Comparison of ENCODE assay signal across 8 mouse cellular contexts in genomic region chr15:81693366-81693966, GRCm38 (mm10). TPM values are rescaled to one million over a fixed set of nuclear protein-coding genes. Genes with fewer than 3 reads are reported as not detected.
DNase-seq lines count a peak whose midpoint lies in the region; ATAC-seq and TF ChIP-seq lines count a peak whose summit lies in the region.

No protein-coding gene starts in this region.

- ATAC-seq in heart, postnatal 0 days (ENCODE audit: insufficient read depth, low read depth), result no peak
- ATAC-seq in midbrain, embryonic 12.5 days (ENCODE audit: low FRiP score, low read depth), result no peak; the same call in 1 of the 2 replicates

- no peak overlapping the region for H3K27ac ChIP-seq in heart, postnatal 0 days (ENCODE audit: low read depth)
- no peak overlapping the region; the same call in 1 of the 2 replicates for H3K27ac ChIP-seq in bone marrow, adult 2 months (ENCODE audit: control insufficient read depth, insufficient read depth, low read depth, low read length, poor library complexity)
- H3K27ac ChIP-seq in hindbrain, embryonic 10.5 days, result peak overlapping the region; percentile 88
- H3K27ac ChIP-seq in midbrain, embryonic 12.5 days (replicated peaks), result no peak overlapping the region

- intact Hi-C loops in left cerebral cortex, postnatal 10 days (cut with DNase I), result no loop called here

- no peak for TF ChIP-seq EP300 in heart, postnatal 0 days (IDR thresholded peaks at IDR 0.05; ENCODE audit: low read depth)

- H3K4me2 ChIP-seq in heart, postnatal 0 days (ENCODE audit: low read depth, low read length), result peak overlapping the region; percentile 75
- peak overlapping the region; percentile 95 for H3K4me2 ChIP-seq in midbrain, embryonic 12.5 days (replicated peaks)

- no peak for TF ChIP-seq POLR2A in bone marrow, adult 2 months (IDR thresholded peaks at IDR 0.05; ENCODE audit: borderline replicate concordance, control insufficient read depth, low read depth, low read length)

- H3K4me3 ChIP-seq in heart, postnatal 0 days (ENCODE audit: low read depth, low read length), result peak overlapping the region; percentile 50
- H3K4me3 ChIP-seq in bone marrow, adult 2 months (replicated peaks; ENCODE audit: control insufficient read depth, low read depth, low read length), result peak overlapping the region; percentile 5
- H3K4me3 ChIP-seq in hindbrain, embryonic 10.5 days, result peak overlapping the region; percentile 72
- H3K4me3 ChIP-seq in midbrain, embryonic 12.5 days, result peak overlapping the region; percentile 56

- peaks cover 2% of the 10 kb centered on the region; the same call in 1 of the 2 replicates for H3K36me3 ChIP-seq in heart, postnatal 0 days (replicated peaks; ENCODE audit: control insufficient read depth, insufficient read depth, low read length)
- peaks cover 12% of the 10 kb centered on the region for H3K36me3 ChIP-seq in hindbrain, embryonic 10.5 days
- peaks cover 1% of the 10 kb centered on the region; the same call in 1 of the 2 replicates for H3K36me3 ChIP-seq in midbrain, embryonic 12.5 days

- 5% methylated on average over 41 of the region's 41 CpGs for WGBS in heart, postnatal 0 days
- WGBS in bone marrow, adult 2 months, result 5% methylated on average over 41 of the region's 41 CpGs
- WGBS in hindbrain, embryonic 10.5 days, result 5% methylated on average over 41 of the region's 41 CpGs
- WGBS in midbrain, embryonic 12.5 days, result 3% methylated on average over 41 of the region's 41 CpGs

- H3K4me1 ChIP-seq in heart, postnatal 0 days (ENCODE audit: control insufficient read depth, insufficient read depth), result peaks cover 14% of the 10 kb centered on the region; the same call in 1 of the 2 replicates
- H3K4me1 ChIP-seq in bone marrow, adult 2 months (ENCODE audit: control insufficient read depth, insufficient read depth, low read length), result no peaks in the 10 kb centered on the region; the same call in none of the 2 replicates
- peaks cover 30% of the 10 kb centered on the region for H3K4me1 ChIP-seq in hindbrain, embryonic 10.5 days (replicated peaks)
- peaks cover 18% of the 10 kb centered on the region; the same call in 1 of the 2 replicates for H3K4me1 ChIP-seq in midbrain, embryonic 12.5 days

- DNase-seq in heart, postnatal 0 days (ENCODE audit: low spot score), result no peak
- no peak for DNase-seq in heart, adult 18-20 months
- DNase-seq in hindbrain, embryonic 10.5 days (ENCODE audit: low spot score), result no peak
- DNase-seq in left cerebral cortex, postnatal 10 days (ENCODE audit: extremely low spot score in 1 of 2, low spot score in 2 of 2), result no peak
- no peak for DNase-seq in layer of hippocampus, postnatal 14 days (ENCODE audit: low spot score in 2 of 2)
- DNase-seq in kidney, adult 11 months, result no peak

- H3K9ac ChIP-seq in heart, postnatal 0 days (replicated peaks; ENCODE audit: low read depth, low read length), result peak overlapping the region; percentile 56
- peak overlapping the region; percentile 72 for H3K9ac ChIP-seq in midbrain, embryonic 12.5 days (replicated peaks)

- no peak for TF ChIP-seq CTCF in heart, postnatal 0 days (IDR thresholded peaks at IDR 0.05; ENCODE audit: low read depth)
- TF ChIP-seq CTCF in bone marrow, adult 2 months (IDR thresholded peaks at IDR 0.05; ENCODE audit: control insufficient read depth, insufficient read depth, low read length), result no peak

- H3K27me3 ChIP-seq in heart, postnatal 0 days (ENCODE audit: control insufficient read depth, insufficient read depth, low read length), result peaks cover 49% of the 10 kb centered on the region
- H3K27me3 ChIP-seq in hindbrain, embryonic 10.5 days (ENCODE audit: insufficient read depth, poor library complexity, severe bottlenecking), result peaks cover 63% of the 10 kb centered on the region
- peaks cover 51% of the 10 kb centered on the region for H3K27me3 ChIP-seq in midbrain, embryonic 12.5 days

- H3K9me3 ChIP-seq in heart, postnatal 0 days (replicated peaks; ENCODE audit: control insufficient read depth, low read length), result no peaks in the 10 kb centered on the region
- H3K9me3 ChIP-seq in hindbrain, embryonic 10.5 days, result 0 out of 2 replicates have a peak, but pooled peaks cover 3% of the 10 kb centered on the region
- H3K9me3 ChIP-seq in midbrain, embryonic 12.5 days, result no peaks in the 10 kb centered on the region

RNA-seq across cellular contexts. Expression of gene Chadl, which starts 3.6 kb away (rescaled TPM):
- 2.3 TPM in 1 of 2 replicates, not detected in the other for total RNA-seq in heart, postnatal 0 days (2014; rRNA removed; ENCODE audit: low replicate concordance)
- polyA plus RNA-seq in heart, postnatal 0 days (2015; fragmentation: Nextera tagmentation; extraction: Ambion mirVana), result 0.74 and 1.2 TPM in 2 replicates
- total RNA-seq in heart, adult 18-20 months (2021), result 1 to 10 TPM in 1 of 2 experiments, under 1 TPM in 1; 0.92 to 2.2 TPM
- polyA plus RNA-seq in bone marrow, adult 2 months (2011; ENCODE audit: insufficient read depth, insufficient read length, low replicate concordance, missing spikeins), result not detected in 2 replicates
- polyA plus RNA-seq in hindbrain, embryonic 10.5 days (2016; fragmentation: Nextera tagmentation; extraction: Ambion mirVana), result 1.7 and 2.5 TPM in 2 replicates
- 3.4 and 5.6 TPM in 2 replicates for polyA plus RNA-seq in midbrain, embryonic 12.5 days (2016; fragmentation: Nextera tagmentation; extraction: Ambion mirVana)
- 10 to 100 TPM; 20.6 to 25.4 TPM for total RNA-seq in left cerebral cortex, postnatal 10 days (2021)
- 10 to 100 TPM; 25.6 to 27.0 TPM for total RNA-seq in layer of hippocampus, postnatal 14 days (2021)

RNA-seq across cellular contexts. Expression of gene L3mbtl2, which starts 29.8 kb away (rescaled TPM):
- total RNA-seq in heart, postnatal 0 days (2014; rRNA removed; ENCODE audit: low replicate concordance), result 17.2 and 18.6 TPM in 2 replicates
- 8.8 and 9.3 TPM in 2 replicates for polyA plus RNA-seq in heart, postnatal 0 days (2015; fragmentation: Nextera tagmentation; extraction: Ambion mirVana)
- total RNA-seq in heart, adult 18-20 months (2021), result 10 to 100 TPM; 11.9 to 14.1 TPM
- polyA plus RNA-seq in bone marrow, adult 2 months (2011; ENCODE audit: insufficient read depth, insufficient read length, low replicate concordance, missing spikeins), result 8.8 and 18.6 TPM in 2 replicates
- polyA plus RNA-seq in hindbrain, embryonic 10.5 days (2016; fragmentation: Nextera tagmentation; extraction: Ambion mirVana), result 41.9 and 44.9 TPM in 2 replicates
- polyA plus RNA-seq in midbrain, embryonic 12.5 days (2016; fragmentation: Nextera tagmentation; extraction: Ambion mirVana), result 34.5 and 36.8 TPM in 2 replicates
- total RNA-seq in left cerebral cortex, postnatal 10 days (2021), result 10 to 100 TPM; 35.9 to 37.1 TPM
- 10 to 100 TPM; 37.7 to 38.8 TPM for total RNA-seq in layer of hippocampus, postnatal 14 days (2021)

RNA-seq across cellular contexts. Expression of gene Zc3h7b, which starts 51.4 kb away (rescaled TPM):
- total RNA-seq in heart, postnatal 0 days (2014; rRNA removed; ENCODE audit: low replicate concordance), result 41.4 and 51.1 TPM in 2 replicates
- 11.6 and 14.3 TPM in 2 replicates for polyA plus RNA-seq in heart, postnatal 0 days (2015; fragmentation: Nextera tagmentation; extraction: Ambion mirVana)
- 10 to 100 TPM; 57.2 to 68.1 TPM for total RNA-seq in heart, adult 18-20 months (2021)
- 10.8 and 16.1 TPM in 2 replicates for polyA plus RNA-seq in bone marrow, adult 2 months (2011; ENCODE audit: insufficient read depth, insufficient read length, low replicate concordance, missing spikeins)
- 37.9 and 40.8 TPM in 2 replicates for polyA plus RNA-seq in hindbrain, embryonic 10.5 days (2016; fragmentation: Nextera tagmentation; extraction: Ambion mirVana)
- 49.6 and 50.4 TPM in 2 replicates for polyA plus RNA-seq in midbrain, embryonic 12.5 days (2016; fragmentation: Nextera tagmentation; extraction: Ambion mirVana)
- total RNA-seq in left cerebral cortex, postnatal 10 days (2021), result 100 to 1,000 TPM; 192 to 212 TPM
- 100 to 1,000 TPM; 161 to 169 TPM for total RNA-seq in layer of hippocampus, postnatal 14 days (2021)

RNA-seq across cellular contexts. Expression of gene Rangap1, which starts 51.9 kb away (rescaled TPM):
- total RNA-seq in heart, postnatal 0 days (2014; rRNA removed; ENCODE audit: low replicate concordance), result 50.6 and 87.8 TPM in 2 replicates
- 28.7 and 31.3 TPM in 2 replicates for polyA plus RNA-seq in heart, postnatal 0 days (2015; fragmentation: Nextera tagmentation; extraction: Ambion mirVana)
- total RNA-seq in heart, adult 18-20 months (2021), result 10 to 100 TPM; 29.4 to 30.4 TPM
- 66.5 and 91.3 TPM in 2 replicates for polyA plus RNA-seq in bone marrow, adult 2 months (2011; ENCODE audit: insufficient read depth, insufficient read length, low replicate concordance, missing spikeins)
- 166 and 178 TPM in 2 replicates for polyA plus RNA-seq in hindbrain, embryonic 10.5 days (2016; fragmentation: Nextera tagmentation; extraction: Ambion mirVana)
- 161 and 165 TPM in 2 replicates for polyA plus RNA-seq in midbrain, embryonic 12.5 days (2016; fragmentation: Nextera tagmentation; extraction: Ambion mirVana)
- 100 to 1,000 TPM; 200 to 211 TPM for total RNA-seq in left cerebral cortex, postnatal 10 days (2021)
- 100 to 1,000 TPM; 161 to 176 TPM for total RNA-seq in layer of hippocampus, postnatal 14 days (2021)

Comparison
In these comparisons a context has a peak if more than half of its experiments do, and no peak if none do; other contexts are left out.
1. H3K4me3 ChIP-seq: peak in every context shown above with its lines; median percentile 72 in hindbrain, embryonic 10.5 days; 56 in midbrain, embryonic 12.5 days; 50 in heart, postnatal 0 days; 5 in bone marrow, adult 2 months.